Mouse (Mus musculus): ENCODE measurements around the gene Tarm1.
A peak's percentile ranks its signal among the peaks of the same experiment; 100 is the strongest.

Gene Tarm1

DNA sequence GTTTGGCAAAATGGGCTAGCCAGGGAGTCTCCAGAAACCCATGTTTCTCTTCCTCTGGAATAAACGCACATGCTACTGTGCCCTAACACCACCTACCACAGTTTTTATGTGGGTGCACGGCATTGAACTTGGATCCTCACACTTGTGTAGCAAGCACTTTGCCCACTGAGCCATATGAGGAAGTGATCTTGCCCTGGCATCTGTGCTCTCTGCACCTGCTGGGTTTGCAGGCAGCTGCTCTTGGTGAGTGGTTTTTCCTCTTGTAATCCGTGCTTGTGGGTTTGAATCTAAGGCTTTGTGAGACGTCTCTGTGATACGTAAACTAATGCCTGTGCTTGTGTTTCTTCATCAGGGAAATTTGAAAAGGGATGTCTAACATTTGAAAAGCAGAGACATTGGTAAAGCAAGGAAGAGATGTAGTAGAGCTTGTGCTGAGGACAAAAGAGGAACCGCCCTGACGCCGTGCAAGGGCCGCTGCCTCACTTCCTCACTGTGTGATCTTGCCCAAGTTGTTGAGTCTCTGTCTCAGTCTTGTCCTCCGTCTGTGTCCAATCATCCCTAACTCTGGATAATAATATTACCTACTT lies 59.9 kb downstream of the Tarm1 start:
- no peak for DNase-seq (ENCODE audit: low read depth)

DNA sequence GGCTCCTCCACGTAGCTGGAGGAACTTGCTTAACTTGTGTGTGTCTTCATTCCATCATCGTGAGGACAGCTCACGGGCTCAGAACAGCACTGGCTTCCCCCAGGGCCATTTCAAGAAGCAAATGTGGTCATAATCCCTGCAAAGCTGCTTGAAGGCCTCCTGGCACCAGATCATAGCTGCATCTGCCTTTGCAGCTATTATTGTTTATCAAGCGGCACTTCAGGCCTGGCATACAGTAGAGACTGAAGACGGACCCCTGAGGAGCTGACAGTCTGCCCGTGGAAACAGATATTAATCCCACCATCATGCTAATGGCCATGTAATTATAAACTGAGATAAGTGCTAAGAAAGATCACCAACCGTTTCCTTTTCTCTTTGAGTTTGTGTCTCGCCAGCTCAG lies 61.9 kb downstream of the Tarm1 start:
- no peak for DNase-seq (ENCODE audit: low read depth)

DNA sequence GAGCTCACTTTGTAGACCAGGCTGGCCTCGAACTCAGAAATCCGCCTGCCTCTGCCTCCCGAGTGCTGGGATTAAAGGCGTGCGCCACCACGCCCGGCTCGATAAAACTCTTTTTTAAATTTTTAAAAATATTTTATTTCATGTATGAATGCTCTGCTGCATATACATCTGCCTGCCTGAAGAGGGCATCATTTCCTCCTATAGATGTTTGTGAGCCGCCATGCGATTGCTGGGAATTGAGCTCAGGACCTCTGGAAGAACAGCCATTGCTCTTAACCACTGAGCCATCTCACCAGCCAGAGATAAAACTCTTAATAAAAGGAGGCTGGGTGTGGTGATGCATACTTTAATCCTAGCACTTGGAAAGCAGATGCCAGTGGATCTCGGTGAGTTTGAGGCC lies 62.4 kb downstream of the Tarm1 start:
- DNase-seq (ENCODE audit: low read depth): no peak

DNA sequence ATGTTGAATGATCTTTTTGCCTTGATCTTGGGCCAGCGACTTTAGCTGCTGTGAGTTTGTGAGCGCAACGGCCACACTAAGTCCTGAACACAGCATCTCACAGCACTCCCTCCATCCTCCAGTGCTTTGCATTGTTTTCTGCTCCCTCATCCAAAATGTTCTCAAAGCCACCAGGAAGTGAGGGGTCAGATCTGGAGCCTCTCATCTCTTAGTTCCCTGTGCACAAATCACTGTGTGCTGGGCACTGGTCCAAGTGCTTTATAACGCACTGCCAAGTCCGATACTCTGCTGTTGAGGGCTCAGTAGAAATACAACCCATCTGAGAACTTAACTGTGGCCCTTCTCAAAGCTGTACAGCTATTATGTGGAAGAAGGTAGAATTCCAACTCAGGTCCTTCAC lies 64.5 kb downstream of the Tarm1 start:
- peak; percentile 32 for DNase-seq (ENCODE audit: low read depth)
